Mouse (Mus musculus) hindbrain, embryonic 12.5 days (tissue): Measurements from ENCODE around the gene Bri3bp. TPM values are rescaled to one million over a fixed set of nuclear protein-coding genes. Genes with fewer than 3 reads are reported as not detected.

Experiments used
- ATAC-seq: fragments of 200-750 bp; cut with Nextera tagmentation; 2 replicates; pipeline ENCODE4 v1.8.0; 2017; ENCODE audit warnings: moderate TSS enrichment; ENCODE audit not compliant: low FRiP score
- H3K27ac ChIP-seq: fragments of 300-500 bp; sonication (generic); 2 replicates; pipeline ENCODE4 v1.5.1; 2016; ENCODE audit warnings: mild to moderate bottlenecking
- H3K27me3 ChIP-seq: fragments of 300-500 bp; sonication (generic); 2 replicates; pipeline ENCODE4 v1.6.1; 2016; ENCODE audit warnings: mild to moderate bottlenecking
- H3K36me3 ChIP-seq: fragments of 300-500 bp; sonication (generic); 2 replicates; pipeline ENCODE4 v1.6.1; 2016; ENCODE audit warnings: mild to moderate bottlenecking
- H3K4me1 ChIP-seq: fragments of 300-500 bp; sonication (generic); 2 replicates; pipeline ENCODE4 v1.6.1; 2016
- H3K4me2 ChIP-seq: fragments of 300-500 bp; sonication (generic); replicated peaks from 2 replicates; pipeline ENCODE4 v1.6.1; 2016; ENCODE audit warnings: mild to moderate bottlenecking
- H3K4me3 ChIP-seq: fragments of 300-500 bp; sonication (generic); 2 replicates; pipeline ENCODE4 v1.5.1; 2016; ENCODE audit warnings: mild to moderate bottlenecking
- H3K9ac ChIP-seq: fragments of 300-500 bp; sonication (generic); 2 replicates; pipeline ENCODE4 v1.6.1; 2016; ENCODE audit warnings: mild to moderate bottlenecking, moderate library complexity
- H3K9me3 ChIP-seq: fragments of 300-500 bp; sonication (generic); replicated peaks from 2 replicates; pipeline ENCODE4 v1.6.1; 2016; ENCODE audit warnings: mild to moderate bottlenecking
- WGBS: fragments of 180-500 bp; shearing (Covaris S2); methylation state at CpG from one replicate; pipeline ENCODE4 v1.1.7; 2016; 5-methylcytosine and 5-hydroxymethylcytosine counted together
- polyA plus RNA-seq: library from polyadenylated mRNA; unstranded; fragments of >200 nt; fragmentation: Nextera tagmentation; extraction: Ambion mirVana; gene quantifications from 2 replicates; pipeline ENCODE4 v1.2.1, GENCODE M21; 2016

Bri3bp gene
- polyA plus RNA-seq, 1 experiment from 2014 or later: 39.9 TPM

DNA sequence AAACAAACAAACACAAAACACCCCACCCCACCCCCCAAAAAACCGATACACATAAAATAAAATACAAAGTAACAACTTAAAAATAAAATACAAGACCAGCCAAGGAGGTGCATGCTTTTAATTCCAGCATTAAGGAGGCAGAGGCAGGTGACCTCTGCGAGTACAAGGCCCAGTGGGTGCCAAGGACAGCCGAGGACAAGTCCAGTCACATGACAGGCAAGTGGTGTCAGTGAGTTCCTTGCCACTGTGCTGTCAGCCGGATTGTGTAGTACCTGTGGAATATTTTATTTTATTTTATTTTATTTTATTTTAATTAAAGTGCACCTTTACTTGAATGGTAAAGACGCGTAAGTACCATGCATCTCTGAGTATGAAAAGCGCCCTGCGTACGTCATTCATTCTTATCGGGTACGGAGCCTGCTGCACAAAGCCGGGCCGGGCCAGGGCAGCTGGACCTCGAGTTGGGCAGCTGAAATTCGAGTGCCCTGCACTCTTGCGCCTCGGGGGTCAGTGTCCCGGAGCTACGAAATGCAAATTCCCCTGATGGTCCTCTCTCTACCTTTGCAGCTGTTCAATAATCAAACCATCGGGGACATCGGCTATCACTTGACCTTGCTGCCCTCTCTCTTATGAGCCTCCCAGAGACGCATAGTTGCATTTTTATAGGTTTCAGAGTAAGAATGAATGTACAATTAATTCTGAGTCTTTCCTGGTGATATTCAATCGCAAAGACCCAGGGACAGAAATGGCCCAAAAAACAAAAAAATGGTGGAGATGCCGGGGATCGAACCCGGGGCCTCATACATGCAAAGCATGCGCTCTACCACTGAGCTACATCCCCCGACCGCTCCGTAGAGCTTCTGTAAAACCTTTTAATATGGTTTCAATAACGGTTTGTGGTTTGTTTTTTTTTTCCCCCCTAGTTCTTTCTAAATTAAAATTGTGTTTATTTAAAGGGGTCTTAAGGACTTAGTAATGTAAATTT is 37.6 kb upstream of the Bri3bp start:
- Histone ChIP-seq H3K4me1 (peaks cover 12% of the 10 kb centered on the region), H3K9me3 (no peaks in the 10 kb centered on the region), H3K4me3 (peak overlapping the region; percentile 37), H3K27ac (no peak overlapping the region), H3K36me3 (no peaks in the 10 kb centered on the region), H3K4me2 (peak overlapping the region; percentile 56), H3K27me3 (peaks cover 8% of the 10 kb centered on the region; the same call in 1 of the 2 replicates), H3K9ac (peak overlapping the region; percentile 18; the same call in 1 of the 2 replicates)
- ATAC-seq: peak; percentile 14; the same call in 1 of the 2 replicates
- 11% methylated on average over 31 of the region's 31 CpGs for WGBS

- peak overlapping the region; percentile 69 for H3K4me2 ChIP-seq
- no peaks in the 10 kb centered on the region for H3K36me3 ChIP-seq
- peak overlapping the region; percentile 60 for H3K9ac ChIP-seq
- H3K4me3 ChIP-seq: peak overlapping the region; percentile 56
- peaks cover 8% of the 10 kb centered on the region; the same call in 1 of the 2 replicates for H3K27me3 ChIP-seq
- no peaks in the 10 kb centered on the region for H3K9me3 ChIP-seq
- 2% methylated on average over 7 of the region's 7 CpGs for WGBS
- H3K27ac ChIP-seq: peak overlapping the region; percentile 92
- no peak for ATAC-seq
- peaks cover 12% of the 10 kb centered on the region for H3K4me1 ChIP-seq
These were observed 36.8 kb upstream of the Bri3bp start for GRCm38 (mm10) chr5:125404536-125404902.

GRCm38 (mm10) chr5:125404903-125405545 is 36.3 kb upstream of the Bri3bp start:
- ATAC-seq: peak; percentile 18; the same call in 1 of the 2 replicates
- H3K27me3 ChIP-seq: peaks cover 8% of the 10 kb centered on the region; the same call in 1 of the 2 replicates
- WGBS: 1% methylated on average over 28 of the region's 28 CpGs

GRCm38 (mm10) chr5:125405546-125406248 is 35.7 kb upstream of the Bri3bp start:
- peak overlapping the region; percentile 56 for H3K4me3 ChIP-seq
- peak overlapping the region; percentile 92 for H3K27ac ChIP-seq
- H3K4me1 ChIP-seq: peaks cover 12% of the 10 kb centered on the region
- H3K4me2 ChIP-seq: peak overlapping the region; percentile 69
- H3K36me3 ChIP-seq: no peaks in the 10 kb centered on the region
- peaks cover 8% of the 10 kb centered on the region; the same call in 1 of the 2 replicates for H3K27me3 ChIP-seq
- peak overlapping the region; percentile 60 for H3K9ac ChIP-seq
- peak; percentile 57 for ATAC-seq
- under 1% methylated on average over 31 of the region's 31 CpGs for WGBS
- no peaks in the 10 kb centered on the region for H3K9me3 ChIP-seq

More at GRCm38 (mm10) chr5:125404903-125405545, 36.3 kb upstream of the Bri3bp start:
- H3K4me3 ChIP-seq: peak overlapping the region; percentile 56
- H3K36me3 ChIP-seq: no peaks in the 10 kb centered on the region
- H3K4me2 ChIP-seq: peak overlapping the region; percentile 69
- no peaks in the 10 kb centered on the region for H3K9me3 ChIP-seq
- H3K4me1 ChIP-seq: peaks cover 12% of the 10 kb centered on the region
- H3K9ac ChIP-seq: peak overlapping the region; percentile 60
- peak overlapping the region; percentile 92 for H3K27ac ChIP-seq

DNA sequence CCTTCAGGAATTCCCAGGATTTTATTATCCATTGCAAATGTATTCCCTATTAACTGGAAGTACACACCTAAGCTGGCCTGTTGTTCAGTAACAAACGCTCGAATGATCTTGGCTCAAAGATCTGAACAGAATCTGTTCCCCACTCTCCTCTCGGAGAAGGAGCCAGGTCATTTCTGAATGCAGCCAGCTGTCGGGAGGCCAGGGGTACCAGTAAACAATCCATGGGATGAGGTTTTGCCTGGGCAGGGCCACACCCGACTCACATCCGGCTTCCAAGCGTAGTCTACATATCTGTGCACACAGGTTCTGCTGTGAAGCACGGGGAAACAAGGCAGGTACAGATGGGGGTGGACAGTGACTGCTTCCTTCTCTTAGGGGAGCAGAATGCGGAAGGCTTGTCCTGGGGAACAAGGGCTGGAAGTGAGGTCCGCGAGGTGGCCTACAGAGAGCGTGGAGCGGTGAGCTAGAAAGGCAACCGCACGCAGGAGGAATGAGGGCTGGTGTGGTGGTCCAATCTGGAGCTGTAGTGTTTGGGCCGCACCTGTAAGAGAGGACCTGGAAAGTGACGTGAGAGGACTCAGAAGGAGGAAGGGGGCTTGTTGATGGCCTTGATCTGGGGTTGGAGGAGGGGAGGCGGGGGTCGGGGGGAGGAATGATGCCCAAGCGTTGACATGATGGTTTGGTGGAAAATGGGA is 34.9 kb upstream of the Bri3bp start:
- H3K27me3 ChIP-seq: peaks cover 8% of the 10 kb centered on the region; the same call in 1 of the 2 replicates
- peak overlapping the region; percentile 83 for H3K27ac ChIP-seq
- 3% methylated on average over 20 of the region's 20 CpGs for WGBS
- H3K36me3 ChIP-seq: no peaks in the 10 kb centered on the region
- peak; percentile 30 for ATAC-seq
- peaks cover 12% of the 10 kb centered on the region for H3K4me1 ChIP-seq
- peak overlapping the region; percentile 59 for H3K9ac ChIP-seq
- H3K9me3 ChIP-seq: no peaks in the 10 kb centered on the region
- H3K4me3 ChIP-seq: peak overlapping the region; percentile 56
- peak overlapping the region; percentile 56 for H3K4me2 ChIP-seq

DNA sequence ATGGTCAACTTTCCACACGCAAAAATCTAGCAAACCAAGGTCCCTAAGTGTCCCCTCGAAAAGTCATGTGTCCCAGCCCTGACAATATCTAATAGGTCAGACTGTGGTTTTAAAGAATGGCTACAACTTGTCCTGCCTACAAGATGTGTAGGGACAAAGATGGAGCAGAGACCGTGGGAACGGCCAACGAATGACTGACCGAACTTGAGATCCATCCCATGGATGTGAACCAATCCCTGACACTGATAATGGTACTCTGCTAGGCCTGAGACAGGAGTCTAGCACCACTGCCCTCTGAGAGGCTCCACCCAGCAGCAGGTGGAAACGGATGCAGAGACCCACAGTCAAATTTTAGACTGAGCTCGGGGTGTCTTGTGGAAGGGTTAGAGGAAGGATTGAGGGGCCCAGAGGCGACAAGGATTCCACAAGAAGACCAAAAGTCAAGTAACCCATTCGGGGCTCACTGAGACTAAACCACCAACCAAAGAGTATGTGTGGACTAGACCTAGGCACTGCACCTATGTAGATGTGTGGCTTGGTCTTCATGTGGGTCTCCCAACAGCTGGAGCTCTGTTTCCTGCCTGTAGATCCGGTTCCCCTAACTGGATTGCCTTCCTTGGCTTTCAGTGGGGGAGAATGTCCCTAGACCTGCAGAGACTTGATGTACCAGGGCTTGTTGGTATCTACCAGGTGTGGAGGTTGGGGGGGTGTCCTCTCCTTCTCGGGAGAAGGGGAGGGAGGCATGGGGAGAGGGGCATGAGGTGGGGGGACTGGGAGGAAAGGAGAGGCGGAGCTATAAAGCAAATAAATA is 34.1 kb upstream of the Bri3bp start:
- no peaks in the 10 kb centered on the region for H3K9me3 ChIP-seq
- peak overlapping the region; percentile 83 for H3K27ac ChIP-seq
- peak overlapping the region; percentile 56 for H3K4me3 ChIP-seq
- peak overlapping the region; percentile 59 for H3K9ac ChIP-seq
- H3K4me1 ChIP-seq: peaks cover 12% of the 10 kb centered on the region
- peaks cover 8% of the 10 kb centered on the region; the same call in 1 of the 2 replicates for H3K27me3 ChIP-seq
- 58% methylated on average over 13 of the region's 13 CpGs for WGBS
- H3K36me3 ChIP-seq: no peaks in the 10 kb centered on the region
- H3K4me2 ChIP-seq: peak overlapping the region; percentile 56
- no peak for ATAC-seq

DNA sequence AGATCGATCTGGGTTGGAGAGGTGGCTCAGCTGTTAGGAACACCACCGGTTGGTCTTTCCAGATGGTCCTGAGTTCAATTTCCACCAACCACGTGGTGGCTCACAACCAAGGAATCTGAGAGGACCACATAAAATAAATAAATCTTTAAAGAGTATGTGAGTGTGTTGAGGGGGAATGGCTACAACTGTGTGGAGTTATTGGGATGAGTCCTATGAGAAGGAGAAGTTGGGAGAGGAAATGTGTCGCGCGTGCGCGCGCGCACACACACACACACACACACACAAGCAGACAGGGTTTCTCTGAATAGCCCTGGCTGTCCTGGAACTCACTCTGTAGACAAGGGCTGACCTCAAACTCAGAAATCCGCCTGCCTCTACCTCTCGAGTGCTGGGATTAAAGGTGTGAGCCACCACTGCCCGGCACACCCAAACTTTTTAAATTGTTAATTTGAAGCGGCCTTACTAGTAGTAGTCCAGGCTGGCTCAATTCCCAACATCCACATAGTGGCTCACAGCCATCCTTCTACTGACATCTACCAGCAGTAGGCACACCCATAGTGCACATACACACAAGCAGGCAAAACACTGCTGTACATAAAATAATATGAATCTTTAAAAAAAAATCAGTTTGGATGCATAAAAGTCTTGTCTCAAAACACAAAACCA is 33.3 kb upstream of the Bri3bp start:
- Histone ChIP-seq H3K9me3 (no peaks in the 10 kb centered on the region), H3K4me2 (no peak overlapping the region), H3K27ac (no peak overlapping the region), H3K36me3 (0 out of 2 replicates have a peak, but pooled peaks cover under 1% of the 10 kb centered on the region), H3K9ac (no peak overlapping the region), H3K27me3 (0 out of 2 replicates have a peak, but pooled peaks cover 2% of the 10 kb centered on the region), H3K4me1 (peaks cover 12% of the 10 kb centered on the region), H3K4me3 (no peak overlapping the region)
- no peak for ATAC-seq
- WGBS: 71% methylated on average over 14 of the region's 14 CpGs

DNA sequence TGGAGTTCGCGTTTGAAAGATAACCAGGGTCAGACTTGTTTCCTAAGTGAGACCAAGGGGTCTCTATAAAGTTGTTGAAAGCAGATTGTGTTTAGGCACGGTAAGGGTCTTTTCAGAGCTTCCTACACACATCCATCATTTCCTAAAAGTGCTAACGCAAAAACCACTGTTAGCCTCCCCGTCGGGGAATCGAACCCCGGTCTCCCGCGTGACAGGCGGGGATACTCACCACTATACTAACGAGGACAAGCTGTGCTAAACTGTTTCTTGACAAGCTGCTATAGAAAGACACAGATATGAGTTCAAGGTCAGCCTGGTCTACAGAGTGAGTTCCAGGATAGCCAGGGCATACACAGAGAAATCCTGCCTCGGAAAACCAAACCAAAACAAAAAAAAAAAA is 32.5 kb upstream of the Bri3bp start:
- Histone ChIP-seq H3K36me3 (peaks cover 9% of the 10 kb centered on the region), H3K4me1 (peaks cover 7% of the 10 kb centered on the region), H3K9me3 (no peaks in the 10 kb centered on the region), H3K27ac (no peak overlapping the region), H3K4me2 (no peak overlapping the region; the same call in 1 of the 2 replicates), H3K4me3 (peak overlapping the region; percentile 13; the same call in 1 of the 2 replicates), H3K27me3 (no peaks in the 10 kb centered on the region), H3K9ac (no peak overlapping the region)
- WGBS: 1% methylated on average over 13 of the region's 13 CpGs
- ATAC-seq: peak; percentile 26

DNA sequence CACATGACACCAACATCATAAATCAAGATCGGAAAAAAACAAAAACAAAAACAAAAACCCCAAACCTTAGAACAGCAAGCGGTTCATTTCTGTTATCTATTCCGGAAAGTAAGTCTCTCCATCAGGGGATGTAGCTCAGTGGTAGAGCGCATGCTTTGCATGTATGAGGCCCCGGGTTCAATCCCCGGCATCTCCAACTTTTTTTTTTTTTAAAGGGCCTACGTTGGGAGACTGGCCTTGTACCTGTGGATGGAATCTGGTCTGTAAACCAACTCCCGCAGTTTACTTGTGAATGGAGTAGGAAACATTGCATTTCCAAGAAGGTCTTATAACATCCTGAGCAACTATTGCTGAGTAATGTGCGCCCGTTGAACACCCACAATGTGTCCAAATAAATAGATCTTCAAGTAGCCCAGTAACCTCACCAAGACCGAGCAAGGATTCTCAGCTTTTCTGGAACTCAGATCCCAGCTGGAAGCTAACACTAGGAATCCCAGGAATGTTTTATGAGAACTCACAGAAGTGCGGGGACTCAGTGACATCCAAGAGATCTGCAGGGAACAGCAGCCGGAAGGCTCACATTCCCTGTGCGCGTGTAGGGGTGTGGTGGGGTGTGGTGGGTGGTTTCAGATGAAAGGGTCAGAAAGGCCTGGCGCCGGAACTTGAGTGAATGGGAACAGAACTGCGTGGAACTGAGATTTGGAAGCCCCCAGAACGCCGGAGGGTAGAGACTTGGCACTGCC is 31.8 kb upstream of the Bri3bp start:
- no peaks in the 10 kb centered on the region for H3K9me3 ChIP-seq
- H3K4me1 ChIP-seq: peaks cover 6% of the 10 kb centered on the region; the same call in 1 of the 2 replicates
- ATAC-seq: no peak; the same call in 1 of the 2 replicates
- no peak overlapping the region for H3K9ac ChIP-seq
- peak overlapping the region; percentile 32 for H3K4me2 ChIP-seq
- H3K36me3 ChIP-seq: peaks cover 14% of the 10 kb centered on the region
- no peak overlapping the region for H3K27ac ChIP-seq
- peak overlapping the region; percentile 13; the same call in 1 of the 2 replicates for H3K4me3 ChIP-seq
- no peaks in the 10 kb centered on the region for H3K27me3 ChIP-seq
- WGBS: 8% methylated on average over 20 of the region's 20 CpGs
